Mouse (Mus musculus) kidney, adult 2 months (tissue): ENCODE measurements around the gene Pgm3. TPM values are rescaled to one million over a fixed set of nuclear protein-coding genes. Genes with fewer than 3 reads are reported as not detected.
A peak's percentile ranks its signal among the peaks of the same experiment; 100 is the strongest.

Source experiments
- DNase-seq: peaks from one replicate; pipeline ENCODE4 v3.0.0; 2021
- H3K27ac ChIP-seq: fragments of 200-500 bp; 2 replicates; pipeline ENCODE4 v1.5.1; 2012; ENCODE audit warnings: low read depth, low read length, control low read depth, inconsistent platforms; ENCODE audit not compliant: insufficient read depth
- H3K27me3 ChIP-seq: fragments of 200-500 bp; replicated peaks from 2 replicates; pipeline ENCODE4 v1.6.1; 2012; ENCODE audit warnings: mild to moderate bottlenecking, moderate library complexity, low read length, inconsistent platforms; ENCODE audit not compliant: control insufficient read depth, insufficient read depth
- H3K36me3 ChIP-seq: fragments of 200-500 bp; 2 replicates; pipeline ENCODE4 v1.6.1; 2012; ENCODE audit warnings: mild to moderate bottlenecking, moderate library complexity, low read length, inconsistent platforms; ENCODE audit not compliant: control insufficient read depth, insufficient read depth
- H3K4me1 ChIP-seq: fragments of 200-500 bp; 2 replicates; pipeline ENCODE4 v1.6.1; 2011; ENCODE audit warnings: low read length; ENCODE audit not compliant: control insufficient read depth, insufficient read depth
- H3K4me3 ChIP-seq: fragments of 200-500 bp; 2 replicates; pipeline ENCODE4 v1.5.1; 2011; ENCODE audit warnings: mild to moderate bottlenecking, low read depth, low read length, control low read depth; ENCODE audit not compliant: insufficient read depth
- CTCF ChIP-seq: fragments of 200-500 bp; conservative IDR thresholded peaks from 2 replicates; pipeline ENCODE4 v1.5.1; 2011; ENCODE audit warnings: low read depth, mild to moderate bottlenecking, control low read depth, low read length, moderate library complexity, mixed read lengths; ENCODE audit not compliant: insufficient read depth, insufficient read length
- POLR2A ChIP-seq: fragments of 200-500 bp; IDR thresholded peaks from one replicate; pipeline ENCODE4 v1.6.1; 2011; ENCODE audit warnings: low read depth, low read length, control low read depth
- WGBS: fragments of 180-500 bp; shearing (Covaris S2); methylation state at CpG from one replicate; pipeline ENCODE4 v1.1.7; 2018; 5-methylcytosine and 5-hydroxymethylcytosine counted together
- polyA plus RNA-seq: library from polyadenylated mRNA; depleted of rRNA; stranded (reverse); fragments of >200 nt; gene quantifications from 2 replicates; pipeline ENCODE4 v1.2.3, GENCODE M21; 2012

The Pgm3 gene
- polyA plus RNA-seq, 1 experiment: 10.9 TPM

DNA sequence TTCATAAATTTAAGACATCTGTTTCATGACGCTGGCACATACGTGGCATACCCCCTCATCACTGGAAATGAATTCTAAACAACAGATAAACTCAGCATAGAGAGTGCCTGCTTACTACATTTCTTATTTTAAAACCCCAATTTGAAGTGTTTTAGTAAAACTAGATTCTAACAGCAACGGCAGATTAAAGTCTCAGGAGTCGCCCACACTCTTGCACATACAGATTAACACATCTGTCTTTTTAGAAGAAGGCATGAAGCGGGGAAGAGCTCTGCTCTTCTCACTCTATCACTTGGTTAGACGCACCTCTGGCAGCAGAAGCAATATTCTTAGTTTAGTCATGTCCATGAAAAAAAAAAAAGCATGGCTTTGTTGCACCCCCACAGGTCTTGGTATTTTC, 3.5 kb upstream of the Pgm3 start:
- no peak overlapping the region for H3K27ac ChIP-seq
- WGBS: 90% methylated on average over 6 of the region's 6 CpGs
- H3K27me3 ChIP-seq: no peaks in the 10 kb centered on the region
- H3K36me3 ChIP-seq: no peaks in the 10 kb centered on the region
- DNase-seq: no peak
- peaks cover 4% of the 10 kb centered on the region; the same call in 1 of the 2 replicates for H3K4me1 ChIP-seq
- no peak overlapping the region for H3K4me3 ChIP-seq
- TF ChIP-seq CTCF: no peak
- no peak for TF ChIP-seq POLR2A

GRCm38 (mm10) chr9:86573616-86574303, 2.1 kb upstream of the Pgm3 start:
- no peak overlapping the region for H3K27ac ChIP-seq
- TF ChIP-seq CTCF (no peak), POLR2A (no peak)
- 70% methylated on average over 20 of the region's 20 CpGs for WGBS
- H3K36me3 ChIP-seq: peaks cover under 1% of the 10 kb centered on the region
- H3K4me3 ChIP-seq: no peak overlapping the region
- no peak for DNase-seq
- peaks cover 15% of the 10 kb centered on the region; the same call in 1 of the 2 replicates for H3K4me1 ChIP-seq
- H3K27me3 ChIP-seq: no peaks in the 10 kb centered on the region

DNA sequence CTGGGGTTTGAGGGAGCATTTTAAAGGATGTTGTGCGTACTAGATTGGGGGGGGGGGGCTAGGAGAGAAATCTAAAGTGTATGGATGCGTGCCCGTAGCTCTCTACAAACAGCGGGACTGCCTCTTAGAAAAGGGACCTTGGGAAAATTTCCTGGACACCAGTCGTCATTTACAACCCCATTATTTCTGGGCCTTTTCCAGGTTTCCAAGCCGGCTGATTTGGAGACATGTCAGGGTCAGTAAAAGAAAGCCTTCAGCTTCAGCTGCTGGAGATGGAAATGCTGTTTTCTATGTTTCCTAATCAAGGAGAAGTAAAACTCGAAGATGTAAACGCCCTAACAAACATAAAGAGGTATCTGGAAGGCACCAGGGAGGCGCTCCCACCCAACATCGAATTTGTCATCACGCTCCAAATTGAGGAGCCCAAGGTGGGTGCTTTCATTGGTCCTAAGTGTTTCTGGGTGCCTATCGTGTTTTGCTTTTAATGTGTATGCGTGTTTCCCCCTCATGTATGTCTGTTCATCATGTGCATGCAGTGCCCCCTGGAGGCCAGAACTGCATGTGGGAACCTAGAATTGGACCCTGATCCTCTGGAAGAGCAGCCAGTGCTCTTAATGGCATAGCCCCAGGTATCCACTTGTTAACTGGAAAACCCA, 1.1 kb upstream of the Pgm3 start:
- H3K4me1 ChIP-seq: peaks cover 15% of the 10 kb centered on the region; the same call in 1 of the 2 replicates
- WGBS: 14% methylated on average over 13 of the region's 13 CpGs
- H3K36me3 ChIP-seq: peaks cover 1% of the 10 kb centered on the region

GRCm38 (mm10) chr9:86572196-86572595, 554 bp upstream of the Pgm3 start:
- no peak overlapping the region for H3K27ac ChIP-seq
- DNase-seq: peak; percentile 23
- TF ChIP-seq POLR2A (no peak), CTCF (no peak)
- no peaks in the 10 kb centered on the region for H3K27me3 ChIP-seq
- peak overlapping the region; percentile 64 for H3K4me3 ChIP-seq
- peaks cover 15% of the 10 kb centered on the region; the same call in 1 of the 2 replicates for H3K4me1 ChIP-seq
- peaks cover 1% of the 10 kb centered on the region for H3K36me3 ChIP-seq
- WGBS: 2% methylated on average over 25 of the region's 25 CpGs

More for the DNA sequence above, 1.1 kb upstream of the Pgm3 start:
- DNase-seq: peak; percentile 86
- Histone ChIP-seq H3K27ac (no peak overlapping the region), H3K27me3 (no peaks in the 10 kb centered on the region), H3K4me3 (peak overlapping the region; percentile 64; the same call in 1 of the 2 replicates)
- TF ChIP-seq CTCF (peak; percentile 82), POLR2A (no peak)

GRCm38 (mm10) chr9:86570946-86571345, 696 bp downstream of the Pgm3 start:
- peaks cover 15% of the 10 kb centered on the region; the same call in 1 of the 2 replicates for H3K4me1 ChIP-seq
- H3K4me3 ChIP-seq: peak overlapping the region; percentile 36
- peaks cover 1% of the 10 kb centered on the region for H3K36me3 ChIP-seq
- H3K27me3 ChIP-seq: no peaks in the 10 kb centered on the region
- DNase-seq: peak; percentile 14
- H3K27ac ChIP-seq: no peak overlapping the region
- WGBS: 4% methylated on average over 8 of the region's 8 CpGs
- TF ChIP-seq CTCF (no peak), POLR2A (no peak)

DNA sequence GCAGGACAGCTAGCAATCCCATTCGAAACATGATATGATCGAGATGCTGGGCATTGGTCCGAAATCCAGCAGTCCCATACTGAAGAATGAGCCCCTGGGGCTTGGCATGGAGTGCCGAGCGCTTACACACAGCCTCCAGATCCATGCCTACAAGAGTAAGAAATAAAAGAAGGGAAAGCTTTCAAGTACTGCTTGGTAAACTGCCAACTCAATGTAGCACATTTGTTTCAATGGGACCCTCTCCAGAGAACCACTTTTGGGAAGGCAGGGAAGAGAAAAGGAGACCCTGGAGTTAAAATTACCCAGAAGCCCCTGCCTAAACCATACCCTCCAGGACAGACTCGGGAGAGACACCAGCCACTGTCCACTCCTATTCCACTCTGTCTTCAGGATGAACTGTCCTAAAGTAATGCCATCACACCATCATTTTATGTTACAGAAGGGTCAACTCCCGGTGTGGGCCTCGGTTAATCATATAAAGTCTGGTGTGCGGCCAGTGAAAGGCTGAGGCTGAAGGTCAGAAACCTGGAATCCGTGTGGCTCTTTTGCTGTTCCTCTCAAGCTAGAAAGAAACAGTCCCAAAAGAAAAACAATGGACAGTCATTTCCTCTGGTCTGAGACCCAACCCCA, 1.3 kb downstream of the Pgm3 start:
- Histone ChIP-seq H3K27ac (no peak overlapping the region), H3K27me3 (no peaks in the 10 kb centered on the region), H3K36me3 (peaks cover 1% of the 10 kb centered on the region), H3K4me3 (peak overlapping the region; percentile 36; the same call in 1 of the 2 replicates), H3K4me1 (peaks cover 15% of the 10 kb centered on the region; the same call in 1 of the 2 replicates)
- TF ChIP-seq CTCF: no peak
- no peak for TF ChIP-seq POLR2A
- peak; percentile 72 for DNase-seq
- 67% methylated on average over 10 of the region's 10 CpGs for WGBS
